ENCODE assay signal across 22 mouse cellular contexts in the genomic region with DNA sequence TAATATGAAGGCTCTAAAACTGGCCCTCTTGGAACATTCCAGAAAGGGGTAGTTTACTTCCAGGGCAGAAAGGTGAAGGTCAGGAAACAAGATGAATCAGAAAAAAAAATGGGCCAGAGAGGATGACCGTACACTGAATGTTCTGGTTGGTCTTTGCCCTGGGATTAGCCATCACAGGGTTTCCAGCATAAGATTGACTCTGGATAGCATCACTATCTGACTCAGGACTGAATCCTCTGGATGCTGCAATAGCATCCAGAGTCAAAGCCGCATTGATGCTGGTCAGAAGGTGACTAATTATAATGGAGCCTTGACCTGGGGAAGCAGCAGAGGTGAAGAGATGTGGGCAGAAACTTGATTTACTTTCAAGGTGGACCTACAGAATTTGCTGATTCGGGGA. TPM values are rescaled to one million over a fixed set of nuclear protein-coding genes. Genes with fewer than 3 reads are reported as not detected.
DNase-seq lines count a peak whose midpoint lies in the region; ATAC-seq and TF ChIP-seq lines count a peak whose summit lies in the region.
"Had no signal": no experiment of that assay in that cellular context is flagged by ENCODE, and none has a peak within 500 bp of the region (broad histone marks: within the 10 kb centered on the region; RNA-seq: fewer than 3 reads in every experiment).

No protein-coding gene starts in this region.

- ATAC-seq in granulocyte monocyte progenitor cell, adult 5-6 weeks (replicated peaks; ENCODE audit: poor library complexity, severe bottlenecking): no peak
- ATAC-seq: forebrain, embryonic 14.5 days; Patski had no signal

- 46% methylated on average over 3 of the region's 3 CpGs for WGBS in liver, adult 2 months

- peaks cover 29% of the 10 kb centered on the region; the same call in 1 of the 2 replicates for H3K79me2 ChIP-seq in liver, adult 2 months (ENCODE audit: control insufficient read depth, insufficient read depth, low read length)
- no peaks in the 10 kb centered on the region for H3K79me2 ChIP-seq in C2C12 (ENCODE audit: control insufficient read depth, insufficient read depth)

- DNase-seq in adrenal gland, adult (ENCODE audit: inconsistent age in 2 of 2, low spot score in 1 of 2): peak; percentile 38 to 75
- DNase-seq in adrenal gland, postnatal 25 days: no peak
- no peak for DNase-seq in liver, adult 2 months (ENCODE audit: extremely low read depth, low read depth, low spot score)
- no peak for DNase-seq in liver
- no peak for DNase-seq in gastrocnemius, adult 8-10 months (ENCODE audit: low spot score in 2 of 2)
- DNase-seq: adrenal gland, adult 8-10 months; cerebellum, adult 11-12 months; cerebellum, adult 8-10 months; cerebellum, postnatal 10 days; cerebellum, postnatal 36 days; embryo, embryonic 11 days; gastrocnemius, postnatal 10 days; gastrocnemius, postnatal 36 days; heart, adult 11 months; kidney, adult 18-20 months had no signal

- peaks cover 2% of the 10 kb centered on the region for H3K79me3 ChIP-seq in C2C12 (ENCODE audit: low read depth)

- no peak overlapping the region for H3K4me3 ChIP-seq in liver, adult 2 months (ENCODE audit: insufficient read depth, low read depth, low read length)
- no peak overlapping the region for H3K4me3 ChIP-seq in C2C12 (ENCODE audit: insufficient read depth, poor library complexity, severe bottlenecking)
- no peak overlapping the region for H3K4me3 ChIP-seq in embryonic fibroblast, embryonic 13.5 days (ENCODE audit: insufficient read depth, low read length)
- H3K4me3 ChIP-seq: hindbrain, embryonic 12.5 days; hindbrain, embryonic 15.5 days had no signal

- TF ChIP-seq CTCF in liver, adult 2 months (IDR thresholded peaks at IDR 0.05; ENCODE audit: low read depth, low read length): no peak
- no peak for TF ChIP-seq CTCF in C2C12 (IDR thresholded peaks at IDR 0.05; ENCODE audit: control insufficient read depth, insufficient read depth, insufficient read length)
- TF ChIP-seq CTCF in embryonic fibroblast, embryonic 13.5 days (IDR thresholded peaks at IDR 0.05; ENCODE audit: borderline replicate concordance, insufficient read depth, low read length): no peak

- H3ac ChIP-seq in C2C12 (ENCODE audit: control insufficient read depth, insufficient read length, low read depth): no peak overlapping the region

- TF ChIP-seq POLR2A in liver, adult 2 months (IDR thresholded peaks at IDR 0.05; ENCODE audit: extremely low read depth, insufficient read depth, low read length): no peak
- TF ChIP-seq POLR2A in embryonic fibroblast, embryonic 13.5 days (IDR thresholded peaks at IDR 0.05; ENCODE audit: low read depth, low read length): no peak

- H3K36me3 ChIP-seq in liver, adult 2 months (ENCODE audit: control insufficient read depth, insufficient read depth, low read length): peaks cover 6% of the 10 kb centered on the region
- H3K36me3 ChIP-seq in C2C12 (ENCODE audit: control insufficient read depth, insufficient read depth): no peaks in the 10 kb centered on the region
- H3K36me3 ChIP-seq: hindbrain, embryonic 12.5 days; hindbrain, embryonic 15.5 days had no signal

- no peak overlapping the region for H3K9ac ChIP-seq in liver, adult 2 months (ENCODE audit: low read depth, low read length)
- H3K9ac ChIP-seq: hindbrain, embryonic 12.5 days; hindbrain, embryonic 15.5 days had no signal

- peak overlapping the region; percentile 87 for H3K27ac ChIP-seq in liver, adult 2 months (replicated peaks; ENCODE audit: insufficient read depth, low read depth, low read length)
- 0 out of 2 replicates have a peak overlapping the region, but pooled peaks have one; percentile 6 for H3K27ac ChIP-seq in embryonic fibroblast, embryonic 13.5 days (ENCODE audit: insufficient read depth, low read length)
- H3K27ac ChIP-seq: hindbrain, embryonic 12.5 days; hindbrain, embryonic 15.5 days had no signal

- H3K27me3 ChIP-seq in liver, adult 2 months (ENCODE audit: control insufficient read depth, insufficient read depth, low read length): no peaks in the 10 kb centered on the region
- no peaks in the 10 kb centered on the region for H3K27me3 ChIP-seq in C2C12 (ENCODE audit: control insufficient read depth, insufficient read depth, insufficient read length)
- H3K27me3 ChIP-seq: hindbrain, embryonic 12.5 days; hindbrain, embryonic 15.5 days; Patski had no signal

- peaks cover 45% of the 10 kb centered on the region for H3K4me1 ChIP-seq in liver, adult 2 months (ENCODE audit: control insufficient read depth, insufficient read depth, low read length)
- H3K4me1 ChIP-seq in embryonic fibroblast, embryonic 13.5 days (ENCODE audit: control insufficient read depth, insufficient read depth, low read length): peaks cover 11% of the 10 kb centered on the region

TF ChIP-seq in C2C12, 6 proteins besides CTCF, POLR2A, EP300 and RAD21:
- TF ChIP-seq FOSL1 (IDR thresholded peaks at IDR 0.05; ENCODE audit: insufficient read depth, low read length, poor library complexity, severe bottlenecking) (no peak), MYOG (IDR thresholded peaks at IDR 0.05; ENCODE audit: control insufficient read depth, extremely low read depth, insufficient read length) (no peak), CEBPB (IDR thresholded peaks at IDR 0.05; ENCODE audit: low read depth) (peak; percentile 18), USF1 (IDR thresholded peaks at IDR 0.05; ENCODE audit: low read depth) (no peak)

RNA-seq across cellular contexts. Expression of gene Emg1, which starts 23.0 kb away (rescaled TPM):
- 81.8 and 82.8 TPM in 2 replicates for total RNA-seq in adrenal gland, postnatal 25 days (2021)
- 97.4 and 99.6 TPM in 2 replicates for total RNA-seq in liver, adult 2 months (2014; rRNA removed)
- 46.0 and 56.3 TPM in 2 replicates for polyA plus RNA-seq in liver, adult 2 months (2012; rRNA removed)
- polyA plus RNA-seq in C2C12 (2012; fragmentation: generic; extraction: Trizol): 208 TPM
- 67.1 and 68.9 TPM in 2 replicates for polyA plus RNA-seq in embryonic fibroblast, embryonic 13.5 days (2011; ENCODE audit: insufficient read length, low read depth, missing spikeins)
- 10 to 100 TPM; 62.1 to 74.4 (median 66.1) TPM for total RNA-seq in gastrocnemius, adult 8-10 months (2022)
- 201 and 231 TPM in 2 replicates for total RNA-seq in granulocyte monocyte progenitor cell, adult 5-6 weeks (2014; fragmentation: Nextera tagmentation)
- 193 and 209 TPM in 2 replicates for total RNA-seq in granulocyte monocyte progenitor cell, adult 5-6 weeks (2017)

RNA-seq across cellular contexts. Expression of gene Phb2, which starts 23.1 kb away (rescaled TPM):
- 302 and 348 TPM in 2 replicates for total RNA-seq in adrenal gland, postnatal 25 days (2021)
- 140 and 151 TPM in 2 replicates for total RNA-seq in liver, adult 2 months (2014; rRNA removed)
- polyA plus RNA-seq in liver, adult 2 months (2012; rRNA removed): 209 and 210 TPM in 2 replicates
- 456 TPM for polyA plus RNA-seq in C2C12 (2012; fragmentation: generic; extraction: Trizol)
- polyA plus RNA-seq in embryonic fibroblast, embryonic 13.5 days (2011; ENCODE audit: insufficient read length, low read depth, missing spikeins): 249 and 253 TPM in 2 replicates
- total RNA-seq in gastrocnemius, adult 8-10 months (2022): 100 to 1,000 TPM; 140 to 157 (median 153) TPM
- 310 and 315 TPM in 2 replicates for total RNA-seq in granulocyte monocyte progenitor cell, adult 5-6 weeks (2014; fragmentation: Nextera tagmentation)
- total RNA-seq in granulocyte monocyte progenitor cell, adult 5-6 weeks (2017): 320 and 326 TPM in 2 replicates

RNA-seq across cellular contexts. Expression of gene Lpcat3, which starts 26.2 kb away (rescaled TPM):
- total RNA-seq in adrenal gland, postnatal 25 days (2021): 91.9 and 110 TPM in 2 replicates
- 72.4 and 99.9 TPM in 2 replicates for total RNA-seq in liver, adult 2 months (2014; rRNA removed)
- 172 and 188 TPM in 2 replicates for polyA plus RNA-seq in liver, adult 2 months (2012; rRNA removed)
- 55.4 TPM for polyA plus RNA-seq in C2C12 (2012; fragmentation: generic; extraction: Trizol)
- 51.4 and 67.0 TPM in 2 replicates for polyA plus RNA-seq in embryonic fibroblast, embryonic 13.5 days (2011; ENCODE audit: insufficient read length, low read depth, missing spikeins)
- total RNA-seq in gastrocnemius, adult 8-10 months (2022): 10 to 100 TPM; 12.6 to 18.1 (median 15.6) TPM
- total RNA-seq in granulocyte monocyte progenitor cell, adult 5-6 weeks (2014; fragmentation: Nextera tagmentation): 38.3 and 52.1 TPM in 2 replicates
- 23.1 and 29.3 TPM in 2 replicates for total RNA-seq in granulocyte monocyte progenitor cell, adult 5-6 weeks (2017)

RNA-seq across cellular contexts. Expression of gene Ptpn6, which starts 49.5 kb away (rescaled TPM):
- total RNA-seq in adrenal gland, postnatal 25 days (2021): 4.6 and 9.1 TPM in 2 replicates
- 16.7 and 19.7 TPM in 2 replicates for total RNA-seq in liver, adult 2 months (2014; rRNA removed)
- polyA plus RNA-seq in liver, adult 2 months (2012; rRNA removed): 17.3 and 17.8 TPM in 2 replicates
- polyA plus RNA-seq in C2C12 (2012; fragmentation: generic; extraction: Trizol): 8.2 TPM
- 0.53 and 4.3 TPM in 2 replicates for polyA plus RNA-seq in embryonic fibroblast, embryonic 13.5 days (2011; ENCODE audit: insufficient read length, low read depth, missing spikeins)
- 1 to 10 TPM in 3 of 4 experiments, under 1 TPM in 1; 0.80 to 2.0 (median 1.2) TPM for total RNA-seq in gastrocnemius, adult 8-10 months (2022)
- 169 and 206 TPM in 2 replicates for total RNA-seq in granulocyte monocyte progenitor cell, adult 5-6 weeks (2014; fragmentation: Nextera tagmentation)
- 327 and 371 TPM in 2 replicates for total RNA-seq in granulocyte monocyte progenitor cell, adult 5-6 weeks (2017)

RNA-seq across cellular contexts. Expression of gene Grcc10, which starts 52.2 kb away (rescaled TPM):
- 357 and 392 TPM in 2 replicates for total RNA-seq in adrenal gland, postnatal 25 days (2021)
- 125 and 140 TPM in 2 replicates for total RNA-seq in liver, adult 2 months (2014; rRNA removed)
- polyA plus RNA-seq in liver, adult 2 months (2012; rRNA removed): 203 and 216 TPM in 2 replicates
- 294 TPM for polyA plus RNA-seq in C2C12 (2012; fragmentation: generic; extraction: Trizol)
- 149 and 157 TPM in 2 replicates for polyA plus RNA-seq in embryonic fibroblast, embryonic 13.5 days (2011; ENCODE audit: insufficient read length, low read depth, missing spikeins)
- total RNA-seq in gastrocnemius, adult 8-10 months (2022): 100 to 1,000 TPM; 146 to 173 (median 164) TPM
- total RNA-seq in granulocyte monocyte progenitor cell, adult 5-6 weeks (2014; fragmentation: Nextera tagmentation): 177 and 222 TPM in 2 replicates
- total RNA-seq in granulocyte monocyte progenitor cell, adult 5-6 weeks (2017): 109 and 136 TPM in 2 replicates

Comparison
In these comparisons a context has a peak if more than half of its experiments do, and no peak if none do; other contexts are left out.
1. DNase-seq: peak in adrenal gland, adult (2 of 2); none in adrenal gland, postnatal 25 days (single experiment), liver, adult 2 months (single experiment), liver (single experiment) and gastrocnemius, adult 8-10 months (0 of 2).